In genomic region chr2:85238068-85238667, GRCm38 (mm10) we compare ENCODE assay signal across 15 mouse cellular contexts. TPM values are rescaled to one million over a fixed set of nuclear protein-coding genes. Genes with fewer than 3 reads are reported as not detected.
A peak's percentile ranks its signal among the peaks of the same experiment; 100 is the strongest.
DNase-seq lines count a peak whose midpoint lies in the region; ATAC-seq and TF ChIP-seq lines count a peak whose summit lies in the region.
"Had no signal": no experiment of that assay in that cellular context is flagged by ENCODE, and none has a peak within 500 bp of the region (broad histone marks: within the 10 kb centered on the region; RNA-seq: fewer than 3 reads in every experiment).

No protein-coding gene starts in this region.

- ATAC-seq in heart, embryonic 16.5 days (replicated peaks; ENCODE audit: extremely low read depth, insufficient read depth, low FRiP score), result peak; percentile 79
- ATAC-seq in megakaryocyte-erythroid progenitor cell, adult 5-6 weeks (replicated peaks; ENCODE audit: low FRiP score, low TSS enrichment, poor library complexity, severe bottlenecking), result no peak

- no peak overlapping the region for H3K4me2 ChIP-seq in heart, embryonic 16.5 days (ENCODE audit: low read depth, low read length)
- H3K4me2 ChIP-seq: embryonic facial prominence, embryonic 13.5 days; hindbrain, embryonic 13.5 days; liver, embryonic 11.5 days had no signal

- no peak overlapping the region for H3K27ac ChIP-seq in kidney, adult 2 months (ENCODE audit: insufficient read depth, low read depth, low read length)
- peak overlapping the region; percentile 65 for H3K27ac ChIP-seq in brown adipose tissue, adult 24 weeks (replicated peaks; ENCODE audit: low read depth, low read length)
- H3K27ac ChIP-seq in heart, embryonic 16.5 days (ENCODE audit: low read length), result peak overlapping the region; percentile 64
- H3K27ac ChIP-seq: embryonic facial prominence, embryonic 13.5 days; hindbrain, embryonic 13.5 days had no signal

- TF ChIP-seq CTCF in kidney, adult 2 months (conservative IDR thresholded peaks at IDR 0.05; ENCODE audit: insufficient read depth, insufficient read length, low read depth, low read length), result no peak

- 22% methylated on average over 4 of the region's 4 CpGs for WGBS in kidney, adult 2 months
- WGBS in heart, embryonic 16.5 days, result 21% methylated on average over 4 of the region's 4 CpGs

- TF ChIP-seq POLR2A in kidney, adult 2 months (IDR thresholded peaks at IDR 0.05; ENCODE audit: low read depth, low read length), result no peak

- H3K4me1 ChIP-seq in kidney, adult 2 months (ENCODE audit: control insufficient read depth, insufficient read depth, low read length), result no peaks in the 10 kb centered on the region
- peaks cover 5% of the 10 kb centered on the region; the same call in 1 of the 2 replicates for H3K4me1 ChIP-seq in brown adipose tissue, adult 24 weeks (ENCODE audit: control insufficient read depth, insufficient read depth, insufficient read length, low read length)
- peaks cover 8% of the 10 kb centered on the region; the same call in 1 of the 2 replicates for H3K4me1 ChIP-seq in heart, embryonic 16.5 days (ENCODE audit: control insufficient read depth, insufficient read depth, low read length)
- H3K4me1 ChIP-seq: embryonic facial prominence, embryonic 13.5 days; hindbrain, embryonic 13.5 days had no signal

- no peak overlapping the region for H3K9ac ChIP-seq in heart, embryonic 16.5 days (ENCODE audit: low read length)
- H3K9ac ChIP-seq: embryonic facial prominence, embryonic 13.5 days; hindbrain, embryonic 13.5 days had no signal

- H3K36me3 ChIP-seq in kidney, adult 2 months (ENCODE audit: control insufficient read depth, insufficient read depth, low read length), result no peaks in the 10 kb centered on the region
- no peaks in the 10 kb centered on the region for H3K36me3 ChIP-seq in heart, embryonic 16.5 days (ENCODE audit: control insufficient read depth, insufficient read depth)
- H3K36me3 ChIP-seq: embryonic facial prominence, embryonic 13.5 days; hindbrain, embryonic 13.5 days had no signal

- no peak overlapping the region for H3K4me3 ChIP-seq in kidney, adult 2 months (ENCODE audit: insufficient read depth, low read depth, low read length)
- H3K4me3 ChIP-seq in brown adipose tissue, adult 24 weeks (ENCODE audit: insufficient read depth, low read depth, low read length), result no peak overlapping the region
- no peak overlapping the region for H3K4me3 ChIP-seq in heart, embryonic 16.5 days (ENCODE audit: low read length)
- H3K4me3 ChIP-seq: embryonic facial prominence, embryonic 13.5 days; hindbrain, embryonic 13.5 days had no signal

- DNase-seq in kidney, adult 2 months, result peak; percentile 20
- no peak for DNase-seq in kidney, postnatal 4 days
- DNase-seq in heart, adult 11 months, result peak; percentile 98
- no peak for DNase-seq in embryo, embryonic 11 days
- no peak for DNase-seq in frontal cortex, postnatal 25 days (ENCODE audit: low spot score in 2 of 2)
- DNase-seq: adrenal gland, adult 2 months; right cerebral cortex, postnatal 25 days had no signal

- H3K9me3 ChIP-seq in heart, embryonic 16.5 days (replicated peaks; ENCODE audit: control insufficient read depth, low read length), result no peaks in the 10 kb centered on the region
- H3K9me3 ChIP-seq: embryonic facial prominence, embryonic 13.5 days; hindbrain, embryonic 13.5 days had no signal

- H3K27me3 ChIP-seq in kidney, adult 2 months (replicated peaks; ENCODE audit: control insufficient read depth, insufficient read depth, low read length), result no peaks in the 10 kb centered on the region; the same call in 1 of the 2 replicates
- no peaks in the 10 kb centered on the region for H3K27me3 ChIP-seq in heart, embryonic 16.5 days (ENCODE audit: control insufficient read depth, insufficient read depth, low read length)
- H3K27me3 ChIP-seq: embryonic facial prominence, embryonic 13.5 days; hindbrain, embryonic 13.5 days had no signal

RNA-seq across cellular contexts. Expression of gene Lrrc55, which starts 41.2 kb away (rescaled TPM):
- polyA plus RNA-seq in kidney, adult 2 months (2012; rRNA removed), result 0.52 and 0.61 TPM in 2 replicates
- polyA plus RNA-seq in brown adipose tissue, adult 24 weeks (2012; ENCODE audit: insufficient read depth, insufficient read length, missing spikeins), result 0.38 and 0.79 TPM in 2 replicates
- 0.33 and 0.49 TPM in 2 replicates for polyA plus RNA-seq in heart, embryonic 16.5 days (2015; fragmentation: Nextera tagmentation; extraction: Ambion mirVana)
- not detected in 2 replicates for total RNA-seq in megakaryocyte-erythroid progenitor cell, adult 5-6 weeks (2014; fragmentation: Nextera tagmentation)
- not detected in 2 replicates for total RNA-seq in megakaryocyte-erythroid progenitor cell, adult 5-6 weeks (2017)
- total RNA-seq: CH12.LX; megakaryocyte progenitor cell, adult 5-6 weeks had no signal

Comparison
In these comparisons a context has a peak if more than half of its experiments do, and no peak if none do; other contexts are left out.
1. DNase-seq: peak in kidney, adult 2 months (single experiment) and heart, adult 11 months (single experiment); none in kidney, postnatal 4 days (0 of 2), embryo, embryonic 11 days (single experiment) and frontal cortex, postnatal 25 days (0 of 2).